Comparison of ENCODE assay signal across 12 mouse cellular contexts in the genomic region with DNA sequence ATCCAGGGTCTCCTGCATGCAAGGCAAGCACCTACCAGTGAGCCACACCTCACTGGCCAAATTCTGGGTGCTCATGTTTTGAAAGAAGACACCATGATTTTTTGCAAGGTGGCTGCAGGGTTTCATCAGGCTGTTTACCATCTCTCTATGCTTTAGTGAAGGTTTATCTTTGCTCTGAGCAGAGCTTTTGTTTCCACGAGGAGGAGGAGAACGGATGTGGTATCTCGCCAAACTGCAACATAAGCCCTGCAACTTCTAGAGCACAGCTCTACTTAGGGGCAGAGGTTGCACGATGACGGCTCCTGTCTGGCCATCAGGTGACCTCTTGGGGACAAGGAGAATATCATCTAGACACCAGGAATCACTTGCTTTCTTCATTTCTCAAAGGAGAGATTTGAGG.
"Had no signal": no experiment of that assay in that cellular context is flagged by ENCODE, and none has a peak within 500 bp of the region (broad histone marks: within the 10 kb centered on the region; RNA-seq: fewer than 3 reads in every experiment).

No protein-coding gene starts in this region.

- H3K27ac ChIP-seq: kidney, embryonic 15.5 days; limb, embryonic 15.5 days; liver, embryonic 13.5 days; midbrain, embryonic 13.5 days; neural tube, embryonic 15.5 days had no signal

- H3K4me3 ChIP-seq: kidney, embryonic 15.5 days; limb, embryonic 15.5 days; liver, embryonic 13.5 days; lung, embryonic 15.5 days; midbrain, embryonic 13.5 days; neural tube, embryonic 15.5 days had no signal

- DNase-seq: kidney, adult 2 months; kidney, postnatal 14 days; layer of hippocampus, adult 9-11 months; layer of hippocampus, postnatal 36 days; liver, embryonic 13.5 days; liver, postnatal 0 days; right cerebral cortex, postnatal 4 days had no signal

- H3K9ac ChIP-seq: kidney, embryonic 15.5 days; limb, embryonic 15.5 days; liver, embryonic 13.5 days; liver, postnatal 0 days; lung, embryonic 15.5 days; midbrain, embryonic 13.5 days; neural tube, embryonic 15.5 days had no signal

- H3K4me1 ChIP-seq: kidney, embryonic 15.5 days; liver, embryonic 13.5 days; midbrain, embryonic 13.5 days had no signal

- H3K9me3 ChIP-seq: kidney, embryonic 15.5 days; limb, embryonic 15.5 days; liver, embryonic 13.5 days; lung, embryonic 15.5 days; midbrain, embryonic 13.5 days; neural tube, embryonic 15.5 days had no signal

- H3K27me3 ChIP-seq: kidney, embryonic 15.5 days; liver, embryonic 13.5 days; lung, embryonic 15.5 days; midbrain, embryonic 13.5 days; neural tube, embryonic 15.5 days had no signal

- H3K4me2 ChIP-seq: kidney, embryonic 15.5 days; limb, embryonic 15.5 days; liver, embryonic 13.5 days; lung, embryonic 15.5 days; midbrain, embryonic 13.5 days; neural tube, embryonic 15.5 days had no signal

- ATAC-seq: liver, postnatal 0 days; midbrain, embryonic 13.5 days had no signal

- H3K36me3 ChIP-seq: kidney, embryonic 15.5 days; limb, embryonic 15.5 days; liver, embryonic 13.5 days; lung, embryonic 15.5 days; midbrain, embryonic 13.5 days; neural tube, embryonic 15.5 days had no signal
